Mouse (Mus musculus) kidney, postnatal 0 days (tissue): ENCODE measurements at regions not wholly inside any gene's neighbourhood (a gene's known extent, or its start where the extent isn't known, plus 50 kb on each side); places are given as distances from the start of the nearest gene placed in this dataset.

Experiments
- ATAC-seq: fragments of 200-750 bp; cut with Nextera tagmentation; replicated peaks from 2 replicates; pipeline ENCODE4 v1.8.0; 2017; ENCODE audit warnings: low read depth, moderate number of reproducible peaks, moderate TSS enrichment, moderate library complexity; ENCODE audit not compliant: low FRiP score
- DNase-seq: peaks from one replicate; pipeline ENCODE4 v3.0.0-alpha.2; 2016; ENCODE audit warnings: low spot score
- H3K27ac ChIP-seq: fragments of 300-500 bp; sonication (generic); 2 replicates; pipeline ENCODE4 v1.5.1; 2014; ENCODE audit warnings: mild to moderate bottlenecking
- H3K27me3 ChIP-seq: fragments of 300-500 bp; sonication (generic); 2 replicates; pipeline ENCODE4 v1.6.1; 2014; ENCODE audit warnings: low read length, mixed read lengths; ENCODE audit not compliant: insufficient read depth
- H3K36me3 ChIP-seq: fragments of 300-500 bp; sonication (generic); 2 replicates; pipeline ENCODE4 v1.6.1; 2014; ENCODE audit warnings: low read length, mixed read lengths; ENCODE audit not compliant: insufficient read depth
- H3K4me1 ChIP-seq: fragments of 300-500 bp; sonication (generic); replicated peaks from 2 replicates; pipeline ENCODE4 v1.6.1; 2014; ENCODE audit warnings: antibody characterized with exemption, low read length, mixed read lengths; ENCODE audit not compliant: insufficient read depth
- H3K4me2 ChIP-seq: fragments of 300-500 bp; sonication (generic); 2 replicates; pipeline ENCODE4 v1.6.1; 2014; ENCODE audit warnings: mild to moderate bottlenecking, low read length, moderate library complexity, mixed read lengths
- H3K4me3 ChIP-seq: fragments of 300-500 bp; sonication (generic); replicated peaks from 2 replicates; pipeline ENCODE4 v1.5.1; 2014; ENCODE audit warnings: low read depth, low read length
- H3K9ac ChIP-seq: fragments of 300-500 bp; sonication (generic); 2 replicates; pipeline ENCODE4 v1.6.1; 2014; ENCODE audit warnings: low read depth, low read length
- H3K9me3 ChIP-seq: fragments of 300-500 bp; sonication (generic); replicated peaks from 2 replicates; pipeline ENCODE4 v1.6.1; 2016; ENCODE audit warnings: low read length, inconsistent platforms, mixed read lengths
- CTCF ChIP-seq: IDR thresholded peaks from 2 replicates; pipeline ENCODE4 v1.5.1; 2016; ENCODE audit warnings: antibody characterized with exemption, low read depth, mild to moderate bottlenecking, moderate library complexity
- WGBS: fragments of 180-500 bp; shearing (Covaris S2); extraction: QIAGEN DNeasy Blood & Tissue Kit; methylation state at CpG from one replicate; pipeline ENCODE4 v1.1.7; 2014; 5-methylcytosine and 5-hydroxymethylcytosine counted together

DNA sequence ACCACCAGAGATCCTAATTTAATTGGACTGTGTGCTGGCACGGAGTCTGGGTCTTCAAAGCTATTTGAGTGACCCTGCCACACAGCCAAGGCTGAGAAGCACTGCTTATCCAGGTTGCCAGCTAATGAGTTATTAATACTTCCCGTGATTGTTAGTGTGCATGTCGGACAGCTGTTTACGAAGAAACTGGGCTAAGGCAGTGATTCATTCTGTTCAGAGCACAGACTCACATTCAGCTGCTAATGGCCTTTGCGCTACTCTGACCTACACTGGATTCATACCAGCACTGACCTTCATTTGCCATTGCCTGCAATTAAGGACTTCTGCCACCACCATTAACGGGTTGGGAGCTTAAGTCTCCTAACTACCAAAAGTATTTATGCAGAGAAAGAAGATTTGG lies 156.7 kb upstream of the Dppa4 start:
- 0 out of 2 replicates have a peak, but pooled peaks have one; percentile 40 for ATAC-seq
- 54% methylated on average over 6 of the region's 6 CpGs for WGBS
- H3K4me2 ChIP-seq, result no peak overlapping the region
- TF ChIP-seq CTCF, result no peak
- no peaks in the 10 kb centered on the region for H3K9me3 ChIP-seq
- no peak overlapping the region for H3K9ac ChIP-seq
- H3K27ac ChIP-seq, result no peak overlapping the region
- H3K4me1 ChIP-seq, result no peaks in the 10 kb centered on the region
- no peaks in the 10 kb centered on the region for H3K36me3 ChIP-seq
- no peak for DNase-seq
- no peak overlapping the region for H3K4me3 ChIP-seq
- H3K27me3 ChIP-seq, result no peaks in the 10 kb centered on the region

DNA sequence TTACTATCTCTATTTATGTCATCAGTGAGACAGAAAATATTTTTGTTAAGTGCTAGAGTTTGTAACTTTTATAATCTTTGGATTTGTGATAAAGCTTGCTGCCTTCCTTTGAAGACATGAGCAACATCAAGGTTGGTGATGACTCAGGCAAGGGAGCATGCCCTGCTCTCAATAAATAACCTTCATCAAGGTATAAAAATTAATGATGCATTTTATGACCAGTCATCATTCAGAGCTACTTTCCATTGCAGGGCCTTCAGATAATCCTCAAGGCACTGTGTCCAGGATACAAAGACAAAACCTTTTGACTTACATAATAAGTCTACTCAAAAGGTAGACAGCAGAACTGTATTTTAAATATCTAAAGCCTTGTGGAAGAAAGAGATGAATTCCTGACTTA lies 156.2 kb upstream of the Dppa4 start:
- no peak overlapping the region for H3K9ac ChIP-seq
- DNase-seq (peak; percentile 42), ATAC-seq (peak; percentile 57; the same call in 1 of the 2 replicates)
- no peak overlapping the region for H3K27ac ChIP-seq
- no peaks in the 10 kb centered on the region for H3K27me3 ChIP-seq
- H3K4me3 ChIP-seq, result no peak overlapping the region
- H3K9me3 ChIP-seq, result no peaks in the 10 kb centered on the region
- no peaks in the 10 kb centered on the region for H3K36me3 ChIP-seq
- TF ChIP-seq CTCF, result no peak
- no peak overlapping the region for H3K4me2 ChIP-seq
- no peaks in the 10 kb centered on the region for H3K4me1 ChIP-seq

DNA sequence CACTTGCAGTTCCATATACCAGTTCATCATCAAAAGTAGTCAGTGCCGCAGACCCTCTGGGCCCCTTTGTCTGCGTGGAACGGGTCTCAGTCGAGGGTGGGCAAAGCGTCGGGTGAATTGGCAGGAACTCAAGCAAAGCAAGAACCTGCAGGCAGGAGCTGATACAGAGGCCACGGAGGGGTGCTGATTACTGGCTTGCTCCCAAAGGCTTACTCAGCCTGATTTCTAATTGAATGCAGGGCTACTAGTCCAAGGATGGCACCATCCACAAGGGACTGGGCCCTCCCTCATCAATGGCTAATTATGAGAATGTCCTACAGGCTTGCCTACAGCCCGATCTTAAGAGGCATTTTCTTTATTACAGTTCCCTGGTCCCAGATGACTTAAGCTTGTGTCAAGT lies 128.2 kb upstream of the Dppa4 start:
- no peaks in the 10 kb centered on the region for H3K36me3 ChIP-seq
- ATAC-seq (no peak), DNase-seq (no peak)
- H3K9me3 ChIP-seq, result no peaks in the 10 kb centered on the region
- no peak overlapping the region for H3K27ac ChIP-seq
- H3K27me3 ChIP-seq, result no peaks in the 10 kb centered on the region
- TF ChIP-seq CTCF, result no peak
- H3K4me1 ChIP-seq, result no peaks in the 10 kb centered on the region
- no peak overlapping the region for H3K4me2 ChIP-seq
- 88% methylated on average over 8 of the region's 8 CpGs for WGBS
- H3K9ac ChIP-seq, result no peak overlapping the region
- H3K4me3 ChIP-seq, result no peak overlapping the region

DNA sequence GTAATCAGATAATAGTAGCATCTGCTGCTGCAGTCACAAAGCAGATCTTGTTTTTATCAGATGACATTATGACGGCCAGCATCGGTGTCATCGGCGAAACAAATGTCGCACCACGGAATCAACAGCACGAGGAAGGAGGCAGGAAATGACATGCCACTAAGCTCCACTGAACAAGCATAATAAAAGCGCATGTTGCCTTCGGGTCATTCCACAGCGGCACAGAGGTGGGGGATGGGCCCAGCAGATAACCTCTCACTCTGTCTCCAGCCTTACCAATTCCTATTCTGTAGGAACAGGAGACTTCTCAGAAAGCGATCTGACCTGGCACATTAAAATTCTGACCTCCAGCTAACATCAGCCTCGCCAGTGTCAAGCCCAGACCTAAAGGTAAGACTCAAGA lies 93.1 kb upstream of the Dppa4 start:
- Histone ChIP-seq H3K4me2 (no peak overlapping the region), H3K9me3 (no peaks in the 10 kb centered on the region), H3K4me1 (no peaks in the 10 kb centered on the region), H3K27me3 (no peaks in the 10 kb centered on the region), H3K4me3 (no peak overlapping the region), H3K36me3 (no peaks in the 10 kb centered on the region), H3K9ac (no peak overlapping the region), H3K27ac (no peak overlapping the region)
- TF ChIP-seq CTCF, result no peak
- 64% methylated on average over 12 of the region's 12 CpGs for WGBS
- ATAC-seq (no peak), DNase-seq (no peak)

DNA sequence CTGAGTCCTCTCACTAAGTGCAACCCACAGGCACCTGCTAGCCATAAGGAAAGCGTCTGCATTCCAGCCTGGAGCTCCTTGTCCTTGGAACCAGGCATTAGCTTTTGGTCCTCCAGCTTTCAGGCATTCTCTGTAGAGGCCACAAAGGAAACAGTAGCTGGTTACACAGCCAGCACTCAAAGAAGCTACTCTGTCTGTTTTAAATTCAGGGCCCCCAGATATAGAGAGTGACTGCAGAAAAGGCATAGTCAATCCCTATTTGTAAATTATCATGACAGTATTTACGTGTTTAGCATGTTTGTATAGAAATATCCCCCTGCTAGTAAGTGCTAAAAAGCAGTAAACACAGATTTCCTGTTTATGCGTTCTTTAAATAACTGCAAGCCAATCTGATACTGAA lies 91.3 kb upstream of the Dppa4 start:
- Histone ChIP-seq H3K27ac (no peak overlapping the region), H3K4me3 (no peak overlapping the region), H3K9me3 (no peaks in the 10 kb centered on the region), H3K27me3 (no peaks in the 10 kb centered on the region), H3K9ac (no peak overlapping the region), H3K4me1 (no peaks in the 10 kb centered on the region), H3K4me2 (no peak overlapping the region), H3K36me3 (no peaks in the 10 kb centered on the region)
- 66% methylated on average over 3 of the region's 3 CpGs for WGBS
- DNase-seq (peak; percentile 50), ATAC-seq (no peak)
- TF ChIP-seq CTCF, result no peak

DNA sequence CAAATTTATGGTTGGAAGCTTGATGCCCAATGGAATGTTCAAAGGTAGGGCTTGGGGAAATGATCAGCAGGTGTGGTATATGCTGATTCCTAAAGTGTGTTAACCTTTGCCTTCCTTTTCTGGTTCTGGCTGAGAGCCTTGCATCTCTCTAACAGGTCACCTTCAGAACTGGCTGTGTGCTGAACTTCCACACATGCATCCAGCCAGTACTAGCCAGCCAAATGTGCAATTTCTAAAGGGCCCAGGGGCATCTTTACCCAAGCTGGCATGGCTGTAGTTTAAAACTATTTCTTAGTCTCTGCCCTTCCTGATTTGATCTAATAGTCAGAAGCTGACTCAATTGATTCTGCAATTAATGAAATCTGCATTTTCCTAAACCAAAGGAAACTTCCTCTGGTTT lies 68.6 kb upstream of the Dppa4 start:
- H3K27ac ChIP-seq, result no peak overlapping the region
- H3K4me2 ChIP-seq, result no peak overlapping the region
- H3K9me3 ChIP-seq, result no peaks in the 10 kb centered on the region
- no peak overlapping the region for H3K4me3 ChIP-seq
- no peaks in the 10 kb centered on the region for H3K4me1 ChIP-seq
- H3K9ac ChIP-seq, result no peak overlapping the region
- ATAC-seq, result no peak
- no peak for DNase-seq
- H3K36me3 ChIP-seq, result no peaks in the 10 kb centered on the region
- no peaks in the 10 kb centered on the region for H3K27me3 ChIP-seq
- no peak for TF ChIP-seq CTCF
